Comparison of ENCODE assay signal across 12 mouse cellular contexts in genomic region chr16:76958597-76959392, GRCm38 (mm10). TPM values are rescaled to one million over a fixed set of nuclear protein-coding genes. Genes with fewer than 3 reads are reported as not detected.
DNase-seq lines count a peak whose midpoint lies in the region; ATAC-seq and TF ChIP-seq lines count a peak whose summit lies in the region.
"Had no signal": no experiment of that assay in that cellular context is flagged by ENCODE, and none has a peak within 500 bp of the region (broad histone marks: within the 10 kb centered on the region; RNA-seq: fewer than 3 reads in every experiment).

No protein-coding gene starts in this region.

- no peaks in the 10 kb centered on the region for H3K27me3 ChIP-seq in Patski
- H3K27me3 ChIP-seq: limb, embryonic 12.5 days had no signal

- TF ChIP-seq CTCF in Patski (IDR thresholded peaks at IDR 0.05), result no peak

- DNase-seq in 416B (ENCODE audit: low read depth), result peak; percentile 7
- DNase-seq in Patski (ENCODE audit: low read depth, low spot score), result peak; percentile 62
- DNase-seq in gastrocnemius, postnatal 25 days, result peak; percentile 10
- DNase-seq in lung, postnatal 4 days, result peak; percentile 37 to 52
- no peak for DNase-seq in cerebellum, adult 8-10 months
- no peak for DNase-seq in cerebellum, postnatal 36 days
- DNase-seq in right cerebral cortex, postnatal 36 days (ENCODE audit: low spot score in 2 of 2), result no peak
- DNase-seq: cerebellum, adult 9-11 months; kidney, adult 18-20 months; right cerebral cortex, adult 18-20 months; thymus, postnatal 25 days had no signal

- POLR2A ChIA-PET in Patski (lab: Charles Lee), result no interaction called here

- CTCF ChIA-PET in Patski (lab: Charles Lee), result interaction anchor here (0.6 kb wide), 2 partner anchors 11 to 90 kb away, joined by 3 read pairs; no protein-coding TSS in a partner anchor

- ATAC-seq in Patski, result peak; percentile 100

- in situ Hi-C loops in Patski (cut with MboI; ENCODE audit: low pct_unique_long_range_greater_than_20kb), result no loop called here

RNA-seq across cellular contexts. Expression of gene Usp25, which starts 54.7 kb away (rescaled TPM):
- polyA plus RNA-seq in Patski (2021), result 34.1 TPM
- total RNA-seq in gastrocnemius, postnatal 25 days (2021), result 10 to 100 TPM; 75.0 to 88.3 TPM

Comparison
In these comparisons a context has a peak if more than half of its experiments do, and no peak if none do; other contexts are left out.
1. DNase-seq: peak in 416B (single experiment), Patski (single experiment), gastrocnemius, postnatal 25 days (single experiment) and lung, postnatal 4 days (2 of 2); none in cerebellum, adult 8-10 months (single experiment), cerebellum, postnatal 36 days (0 of 2) and right cerebral cortex, postnatal 36 days (0 of 2).